30 mouse cellular contexts compared by ENCODE assay signal in the genomic region with DNA sequence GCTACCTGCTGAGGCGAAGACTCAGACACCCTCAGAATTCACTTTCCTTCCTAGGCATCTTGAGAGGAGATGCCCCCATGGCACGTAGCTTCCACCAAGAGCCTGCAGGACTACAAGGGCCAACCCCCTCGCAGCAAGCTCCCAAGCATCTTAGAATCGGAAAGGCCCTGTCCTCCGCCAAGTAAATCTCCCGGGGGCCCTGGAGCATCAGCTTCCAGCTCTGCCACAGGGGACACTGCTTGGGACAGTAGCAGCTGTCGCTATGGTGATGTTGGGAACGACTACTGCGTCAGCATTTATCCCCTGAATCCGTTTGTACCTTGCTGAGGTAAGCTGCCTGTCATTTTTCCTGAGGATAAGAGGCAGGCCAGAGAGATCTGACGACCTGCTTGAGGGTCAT. TPM values are rescaled to one million over a fixed set of nuclear protein-coding genes. Genes with fewer than 3 reads are reported as not detected.
DNase-seq lines count a peak whose midpoint lies in the region; ATAC-seq and TF ChIP-seq lines count a peak whose summit lies in the region.
"Had no signal": no experiment of that assay in that cellular context is flagged by ENCODE, and none has a peak within 500 bp of the region (broad histone marks: within the 10 kb centered on the region; RNA-seq: fewer than 3 reads in every experiment).

No protein-coding gene starts in this region.

- H3K9ac ChIP-seq in midbrain, postnatal 0 days (replicated peaks; ENCODE audit: low read length, poor library complexity, severe bottlenecking): no peak overlapping the region
- no peak overlapping the region for H3K9ac ChIP-seq in midbrain, embryonic 16.5 days (ENCODE audit: low read depth, low read length)
- H3K9ac ChIP-seq: embryonic facial prominence, embryonic 13.5 days; forebrain, embryonic 12.5 days; forebrain, embryonic 15.5 days; hindbrain, embryonic 13.5 days had no signal

- H3K9me3 ChIP-seq in midbrain, postnatal 0 days (ENCODE audit: low read length): no peaks in the 10 kb centered on the region
- no peaks in the 10 kb centered on the region for H3K9me3 ChIP-seq in midbrain, embryonic 16.5 days (replicated peaks; ENCODE audit: control insufficient read depth, low read length, poor library complexity, severe bottlenecking)
- H3K9me3 ChIP-seq: embryonic facial prominence, embryonic 13.5 days; forebrain, embryonic 15.5 days; hindbrain, embryonic 13.5 days had no signal

- no peaks in the 10 kb centered on the region for H3K36me3 ChIP-seq in midbrain, postnatal 0 days (ENCODE audit: insufficient read depth, low read length)
- H3K36me3 ChIP-seq in midbrain, embryonic 16.5 days (ENCODE audit: control insufficient read depth, insufficient read depth, low read length): no peaks in the 10 kb centered on the region
- H3K36me3 ChIP-seq: forebrain, embryonic 12.5 days; forebrain, embryonic 15.5 days had no signal

- H3K27me3 ChIP-seq in midbrain, postnatal 0 days (ENCODE audit: insufficient read depth, low read length): no peaks in the 10 kb centered on the region
- H3K27me3 ChIP-seq in midbrain, embryonic 16.5 days (ENCODE audit: control insufficient read depth, insufficient read depth, low read depth, low read length): no peaks in the 10 kb centered on the region
- H3K27me3 ChIP-seq: embryonic facial prominence, embryonic 13.5 days; forebrain, embryonic 12.5 days; forebrain, embryonic 15.5 days; hindbrain, embryonic 13.5 days had no signal

- no peak overlapping the region for H3K4me3 ChIP-seq in gastrocnemius, adult 2 months
- no peak overlapping the region for H3K4me3 ChIP-seq in midbrain, postnatal 0 days (ENCODE audit: low read depth, low read length)
- no peak overlapping the region for H3K4me3 ChIP-seq in midbrain, embryonic 16.5 days (ENCODE audit: low read depth, low read length)
- H3K4me3 ChIP-seq: embryonic facial prominence, embryonic 10.5 days; embryonic facial prominence, embryonic 13.5 days; erythroblast, embryonic 14.5 days; forebrain, embryonic 12.5 days; forebrain, embryonic 15.5 days; hindbrain, embryonic 13.5 days had no signal

- DNase-seq in gastrocnemius, adult 2 months: peak; percentile 31
- DNase-seq in gastrocnemius, postnatal 14 days: no peak
- DNase-seq in heart, postnatal 14 days: peak; percentile 20 to 38
- no peak for DNase-seq in heart, adult 8-10 months (ENCODE audit: low spot score)
- peak; percentile 34 for DNase-seq in midbrain, postnatal 0 days (ENCODE audit: low spot score)
- DNase-seq: adrenal gland, postnatal 10 days; adrenal gland, postnatal 36 days; cerebellum, adult 11-12 months; cerebellum, adult 8-10 months; cerebellum, postnatal 10 days; cerebellum, postnatal 36 days; embryo, embryonic 11 days; gastrocnemius, postnatal 10 days; kidney, adult 2 months had no signal

- ATAC-seq in midbrain, postnatal 0 days (ENCODE audit: low FRiP score): no peak
- ATAC-seq in midbrain, embryonic 16.5 days: no peak
- ATAC-seq: forebrain, embryonic 15.5 days; hindbrain, embryonic 16.5 days; inflammation-experienced regulatory T-cells, adult 6 months; intestine, embryonic 16.5 days had no signal

- H3K27ac ChIP-seq in gastrocnemius, adult 2 months: no peak overlapping the region
- H3K27ac ChIP-seq in midbrain, postnatal 0 days (ENCODE audit: low read depth, low read length): no peak overlapping the region
- no peak overlapping the region for H3K27ac ChIP-seq in midbrain, embryonic 16.5 days (ENCODE audit: low read length)
- H3K27ac ChIP-seq: embryonic facial prominence, embryonic 10.5 days; embryonic facial prominence, embryonic 13.5 days; forebrain, embryonic 12.5 days; forebrain, embryonic 15.5 days; hindbrain, embryonic 13.5 days had no signal

- 37% methylated on average over 11 of the region's 11 CpGs for WGBS in midbrain, postnatal 0 days
- 42% methylated on average over 11 of the region's 11 CpGs for WGBS in midbrain, embryonic 16.5 days

- intact Hi-C loops in gastrocnemius, adult 2 months (cut with DNase I): no loop called here
- intact Hi-C loops in gastrocnemius, postnatal 14 days (cut with DNase I; ENCODE audit: low total_unique reads): loop anchor here (10.0 kb wide), 1 partner anchor 224 kb away; no protein-coding TSS in a partner anchor
- intact Hi-C loops in heart, postnatal 14 days (cut with DNase I): loop anchor here (10.0 kb wide), 1 partner anchor 734 kb away; no protein-coding TSS in a partner anchor

- H3K4me2 ChIP-seq in midbrain, postnatal 0 days (ENCODE audit: low read depth, low read length, poor library complexity, severe bottlenecking): no peak overlapping the region
- no peak overlapping the region for H3K4me2 ChIP-seq in midbrain, embryonic 16.5 days (ENCODE audit: low read length)
- H3K4me2 ChIP-seq: embryonic facial prominence, embryonic 13.5 days; forebrain, embryonic 12.5 days; forebrain, embryonic 15.5 days; heart, embryonic 11.5 days; hindbrain, embryonic 13.5 days had no signal

- TF ChIP-seq CTCF in gastrocnemius, adult 2 months (IDR thresholded peaks at IDR 0.05): no peak
- no peak for TF ChIP-seq CTCF in midbrain, postnatal 0 days (IDR thresholded peaks at IDR 0.05)

- H3K4me1 ChIP-seq in midbrain, postnatal 0 days (ENCODE audit: insufficient read depth, low read length): no peaks in the 10 kb centered on the region
- peaks cover 6% of the 10 kb centered on the region; the same call in 1 of the 2 replicates for H3K4me1 ChIP-seq in midbrain, embryonic 16.5 days (ENCODE audit: control insufficient read depth, insufficient read depth, low read length)
- H3K4me1 ChIP-seq: forebrain, embryonic 15.5 days had no signal

RNA-seq across cellular contexts. Expression of gene Vwa2, which starts 36.5 kb away (rescaled TPM):
- total RNA-seq in gastrocnemius, adult 2 months (2021): not detected
- total RNA-seq in gastrocnemius, postnatal 14 days (2021): not detected
- total RNA-seq in heart, postnatal 14 days (2021): not detected
- not detected for total RNA-seq in heart, adult 8-10 months (2022)
- 0.77 and 1.4 TPM in 2 replicates for total RNA-seq in midbrain, postnatal 0 days (2014; rRNA removed)
- polyA plus RNA-seq in midbrain, postnatal 0 days (2015; fragmentation: Nextera tagmentation; extraction: Ambion mirVana): 0.37 and 0.68 TPM in 2 replicates
- 0.57 and 0.70 TPM in 2 replicates for polyA plus RNA-seq in midbrain, embryonic 16.5 days (2015; fragmentation: Nextera tagmentation; extraction: Ambion mirVana)
- total RNA-seq: adrenal gland, adult 18-20 months; adrenal gland, postnatal 10 days; adrenal gland, postnatal 36 days; gastrocnemius, postnatal 10 days; heart, adult 18-20 months; hematopoietic stem cell, adult 5-6 weeks had no signal
- polyA plus RNA-seq: cortical plate, adult 2 months; erythroblast, embryonic 14.5 days; heart, postnatal 0 days; inflammation-experienced regulatory T-cells, adult 6 months had no signal

Comparison
In these comparisons a context has a peak if more than half of its experiments do, and no peak if none do; other contexts are left out.
1. DNase-seq: peak in gastrocnemius, adult 2 months (single experiment), heart, postnatal 14 days (2 of 2) and midbrain, postnatal 0 days (single experiment); none in gastrocnemius, postnatal 14 days (single experiment) and heart, adult 8-10 months (single experiment).